Mouse (Mus musculus) ES-Bruce4 (cell line): ENCODE measurements around the gene Erc2. TPM values are rescaled to one million over a fixed set of nuclear protein-coding genes. Genes with fewer than 3 reads are reported as not detected.

Source experiments
- H3K27ac ChIP-seq: 2 replicates; pipeline ENCODE4 v1.5.1; 2012; ENCODE audit warnings: low read length, inconsistent platforms; ENCODE audit not compliant: insufficient read depth
- H3K27me3 ChIP-seq: 2 replicates; pipeline ENCODE4 v1.6.1; 2012; ENCODE audit warnings: mild to moderate bottlenecking, low read length, inconsistent platforms; ENCODE audit not compliant: control insufficient read depth, poor library complexity, insufficient read depth, severe bottlenecking
- H3K36me3 ChIP-seq: 2 replicates; pipeline ENCODE4 v1.6.1; 2012; ENCODE audit warnings: inconsistent platforms, mild to moderate bottlenecking, low read length, moderate library complexity; ENCODE audit not compliant: control insufficient read depth, poor library complexity, insufficient read depth, severe bottlenecking
- H3K4me1 ChIP-seq: one replicate; pipeline ENCODE4 v1.8.1; 2011; ENCODE audit warnings: low read length; ENCODE audit not compliant: control insufficient read depth, insufficient read depth
- H3K4me3 ChIP-seq: 2 replicates; pipeline ENCODE4 v1.5.1; 2011; ENCODE audit warnings: low read depth, mild to moderate bottlenecking, low read length
- H3K9ac ChIP-seq: 2 replicates; pipeline ENCODE4 v1.6.1; 2012; ENCODE audit warnings: low read depth, mild to moderate bottlenecking, inconsistent platforms; ENCODE audit not compliant: poor library complexity, severe bottlenecking
- H3K9me3 ChIP-seq: replicated peaks from 2 replicates; pipeline ENCODE4 v1.6.1; 2012; ENCODE audit warnings: mild to moderate bottlenecking, low read length, inconsistent platforms; ENCODE audit not compliant: control insufficient read depth, poor library complexity, insufficient read depth, severe bottlenecking
- CTCF ChIP-seq: IDR thresholded peaks from one replicate; pipeline ENCODE4 v1.8.1; 2011; ENCODE audit warnings: low read depth, low read length
- EP300 ChIP-seq: IDR thresholded peaks from 2 replicates; pipeline ENCODE4 v1.6.1; 2011; ENCODE audit warnings: low read depth, low read length; ENCODE audit not compliant: insufficient read depth
- POLR2A ChIP-seq: IDR thresholded peaks from one replicate; pipeline ENCODE4 v1.8.1; 2011; ENCODE audit warnings: low read length; ENCODE audit not compliant: insufficient read depth
- polyA plus RNA-seq: library from polyadenylated mRNA; stranded (reverse); fragments of >200 nt; gene quantifications from 2 replicates; pipeline ENCODE4 v1.2.4, GENCODE M21; 2011; ENCODE audit warnings: low read depth; ENCODE audit not compliant: missing spikeins, insufficient read depth, insufficient read length

The Erc2 gene
- polyA plus RNA-seq, 1 experiment: 10.0 TPM

- Histone ChIP-seq H3K27me3 (no peaks in the 10 kb centered on the region), H3K27ac (peak overlapping the region; percentile 76), H3K9ac (no peak overlapping the region), H3K4me3 (no peak overlapping the region), H3K9me3 (no peaks in the 10 kb centered on the region), H3K4me1 (peaks cover 5% of the 10 kb centered on the region), H3K36me3 (no peaks in the 10 kb centered on the region)
- TF ChIP-seq POLR2A (no peak), EP300 (peak; percentile 90)
These were observed 47.7 kb downstream of the Erc2 start for GRCm38 (mm10) chr14:27669939-27670338.

DNA sequence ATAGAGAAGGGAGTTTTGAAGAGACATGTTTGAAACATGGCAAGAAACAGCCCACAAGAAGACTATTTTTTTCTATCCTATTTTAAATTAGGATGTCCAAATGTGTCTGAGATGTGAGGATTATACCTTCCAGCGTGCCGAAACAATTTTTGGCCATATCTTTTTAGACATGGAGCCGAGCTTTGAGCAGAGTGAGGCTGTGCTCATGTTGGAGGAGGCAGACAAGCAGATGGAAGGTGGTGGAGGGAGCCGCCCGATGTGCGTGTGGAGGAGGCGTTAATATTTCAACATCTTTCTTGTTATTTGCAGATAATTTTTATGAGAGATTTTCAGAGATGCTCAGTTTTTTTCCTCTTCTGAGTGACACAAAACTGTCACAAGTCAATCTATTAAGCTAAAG, 50.5 kb downstream of the Erc2 start:
- no peaks in the 10 kb centered on the region for H3K9me3 ChIP-seq
- no peak overlapping the region for H3K9ac ChIP-seq
- no peaks in the 10 kb centered on the region for H3K27me3 ChIP-seq
- no peaks in the 10 kb centered on the region for H3K36me3 ChIP-seq
- no peak overlapping the region for H3K4me3 ChIP-seq
- no peak for TF ChIP-seq POLR2A
- no peak for TF ChIP-seq EP300
- TF ChIP-seq CTCF: no peak
- H3K4me1 ChIP-seq: peaks cover 8% of the 10 kb centered on the region
- no peak overlapping the region for H3K27ac ChIP-seq

DNA sequence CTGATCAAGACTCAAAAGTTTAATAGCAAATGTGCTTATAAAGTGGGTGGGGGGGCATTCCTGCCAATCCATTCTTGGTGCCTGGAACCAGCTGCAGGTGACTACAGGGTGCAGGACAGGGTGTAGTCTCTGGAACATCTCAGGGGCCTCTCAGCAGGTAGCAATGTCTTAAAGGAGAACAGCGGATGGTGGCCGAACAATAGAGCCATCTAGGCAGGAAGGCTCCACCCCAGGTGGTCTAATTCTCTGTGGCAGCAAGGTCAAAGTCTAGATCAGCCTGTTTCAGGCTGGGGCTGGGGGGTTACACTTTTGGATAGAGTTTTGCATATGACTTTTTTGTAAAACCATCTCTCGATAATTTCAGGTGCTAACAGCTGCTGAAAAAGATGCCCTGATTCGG, 51.9 kb downstream of the Erc2 start:
- H3K9ac ChIP-seq: 0 out of 2 replicates have a peak overlapping the region, but pooled peaks have one; percentile 18
- no peak overlapping the region for H3K4me3 ChIP-seq
- peak; percentile 97 for TF ChIP-seq EP300
- no peak for TF ChIP-seq CTCF
- peaks cover 8% of the 10 kb centered on the region for H3K4me1 ChIP-seq
- H3K36me3 ChIP-seq: no peaks in the 10 kb centered on the region
- H3K27ac ChIP-seq: peak overlapping the region; percentile 81
- no peaks in the 10 kb centered on the region for H3K9me3 ChIP-seq
- H3K27me3 ChIP-seq: no peaks in the 10 kb centered on the region

DNA sequence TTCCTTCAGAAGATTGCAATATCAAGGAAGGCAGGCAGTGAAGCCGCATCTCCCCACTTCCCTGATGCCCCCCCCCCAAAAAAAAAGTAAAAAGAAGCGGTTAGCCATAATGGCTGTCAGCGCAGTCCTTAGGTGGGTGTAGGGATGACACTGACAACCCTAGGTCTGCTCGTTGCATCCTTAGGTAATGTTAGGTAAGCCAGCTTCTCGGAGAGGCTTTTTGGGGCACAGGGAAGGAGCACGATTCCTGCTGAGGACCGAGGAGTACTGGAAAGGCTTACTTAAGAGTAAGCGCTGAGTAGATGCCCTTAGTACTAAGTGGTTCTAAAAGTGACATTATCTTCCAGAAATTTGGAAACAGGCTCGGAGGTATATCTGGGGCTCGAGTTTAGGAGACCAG, 52.3 kb downstream of the Erc2 start:
- Histone ChIP-seq H3K27me3 (no peaks in the 10 kb centered on the region), H3K27ac (peak overlapping the region; percentile 81), H3K36me3 (no peaks in the 10 kb centered on the region), H3K4me3 (no peak overlapping the region), H3K9me3 (no peaks in the 10 kb centered on the region), H3K4me1 (peaks cover 6% of the 10 kb centered on the region), H3K9ac (peak overlapping the region; percentile 18; the same call in 1 of the 2 replicates)
- TF ChIP-seq EP300: no peak
- no peak for TF ChIP-seq CTCF
- no peak for TF ChIP-seq POLR2A

DNA sequence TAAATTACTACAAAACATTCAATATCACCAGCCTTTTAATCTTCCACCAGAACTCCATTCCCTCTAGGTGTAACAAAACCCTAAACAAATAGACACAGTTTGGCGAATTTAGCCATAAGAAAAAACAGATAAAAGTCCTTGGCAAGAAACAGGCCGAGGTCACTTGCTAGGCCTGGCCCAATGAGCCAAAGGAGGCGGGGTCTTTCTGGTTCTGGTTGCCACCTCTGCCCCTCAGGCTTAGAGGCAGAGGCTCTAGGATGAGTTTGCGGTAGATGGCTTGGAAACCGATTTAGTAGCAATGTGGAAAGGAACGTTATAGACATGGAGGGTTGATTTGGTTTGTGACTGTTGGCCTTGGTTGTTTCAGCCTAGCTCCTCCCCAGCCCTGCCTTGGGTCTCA, 52.8 kb downstream of the Erc2 start:
- no peak for TF ChIP-seq CTCF
- no peak for TF ChIP-seq POLR2A
- no peak for TF ChIP-seq EP300
- Histone ChIP-seq H3K27me3 (no peaks in the 10 kb centered on the region), H3K36me3 (no peaks in the 10 kb centered on the region), H3K9me3 (no peaks in the 10 kb centered on the region), H3K27ac (peak overlapping the region; percentile 47; the same call in 1 of the 2 replicates), H3K4me3 (no peak overlapping the region), H3K4me1 (peaks cover 5% of the 10 kb centered on the region), H3K9ac (no peak overlapping the region)

DNA sequence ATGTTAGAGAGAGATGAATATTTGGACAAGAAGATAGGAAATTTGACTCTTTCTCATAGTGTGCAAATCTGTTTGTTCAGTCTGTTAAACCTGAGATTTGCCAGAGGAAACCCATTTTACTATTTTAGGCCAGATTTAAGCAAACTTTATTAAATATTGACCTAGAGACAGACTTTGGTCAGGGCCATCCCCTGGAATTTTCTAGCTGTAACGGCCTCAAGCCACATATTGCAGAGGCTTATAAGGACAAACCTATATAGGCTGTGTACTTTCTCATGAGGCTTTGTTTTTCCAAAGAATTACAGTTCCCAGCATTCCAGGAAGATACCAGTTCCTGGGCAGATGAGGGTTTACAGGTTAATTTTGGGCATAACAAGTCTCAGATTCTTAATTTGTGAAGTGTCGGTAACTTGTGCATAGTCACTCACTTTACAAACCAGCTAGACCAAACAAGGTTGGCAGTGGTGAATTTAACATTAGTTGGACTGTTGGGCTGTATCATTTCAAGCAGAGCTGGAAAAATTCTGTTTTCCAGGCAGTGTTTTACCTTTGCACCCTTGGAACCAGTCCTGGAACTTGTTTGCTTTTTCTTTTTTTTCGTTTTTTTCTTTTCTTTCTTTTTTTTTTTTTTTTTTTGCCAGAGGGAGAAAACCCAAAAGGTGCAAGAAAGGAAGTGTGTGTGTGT, 60.3 kb downstream of the Erc2 start:
- Histone ChIP-seq H3K4me3 (no peak overlapping the region), H3K9ac (no peak overlapping the region), H3K9me3 (no peaks in the 10 kb centered on the region), H3K4me1 (no peaks in the 10 kb centered on the region), H3K27me3 (no peaks in the 10 kb centered on the region), H3K36me3 (no peaks in the 10 kb centered on the region), H3K27ac (no peak overlapping the region)
- TF ChIP-seq EP300 (no peak), POLR2A (no peak), CTCF (no peak)
